Mouse (Mus musculus) lung, embryonic 15.5 days (tissue): ENCODE results near the gene Dop1b. TPM values are rescaled to one million over a fixed set of nuclear protein-coding genes. Genes with fewer than 3 reads are reported as not detected.
"Not testable (repeated sequence)": the region's sequence is repeated elsewhere in the genome, so short reads cannot be mapped to it uniquely, and the experiment has no call there.

Experiments
- ATAC-seq: fragments of 200-750 bp; cut with Nextera tagmentation; 2 replicates; pipeline ENCODE4 v1.8.0; 2017; ENCODE audit warnings: moderate number of reproducible peaks, borderline replicate concordance; ENCODE audit not compliant: low FRiP score, low TSS enrichment; ENCODE audit errors: extremely low read depth
- H3K27ac ChIP-seq: fragments of 300-500 bp; sonication (generic); 2 replicates; pipeline ENCODE4 v1.5.1; 2015; ENCODE audit warnings: moderate library complexity, mild to moderate bottlenecking, inconsistent platforms
- H3K27me3 ChIP-seq: fragments of 300-500 bp; sonication (generic); 2 replicates; pipeline ENCODE4 v1.6.1; 2015; ENCODE audit warnings: inconsistent platforms
- H3K36me3 ChIP-seq: fragments of 300-500 bp; sonication (generic); 2 replicates; pipeline ENCODE4 v1.6.1; 2015; ENCODE audit warnings: inconsistent platforms
- H3K4me1 ChIP-seq: fragments of 300-500 bp; sonication (generic); 2 replicates; pipeline ENCODE4 v1.6.1; 2015; ENCODE audit warnings: inconsistent platforms
- H3K4me2 ChIP-seq: fragments of 300-500 bp; sonication (generic); 2 replicates; pipeline ENCODE4 v1.6.1; 2015; ENCODE audit warnings: inconsistent platforms, mild to moderate bottlenecking, moderate library complexity
- H3K4me3 ChIP-seq: fragments of 300-500 bp; sonication (generic); 2 replicates; pipeline ENCODE4 v1.5.1; 2015; ENCODE audit warnings: mild to moderate bottlenecking, inconsistent platforms
- H3K9ac ChIP-seq: fragments of 300-500 bp; sonication (generic); 2 replicates; pipeline ENCODE4 v1.6.1; 2015; ENCODE audit warnings: inconsistent platforms
- H3K9me3 ChIP-seq: fragments of 300-500 bp; sonication (generic); 2 replicates; pipeline ENCODE4 v1.6.1; 2016; ENCODE audit warnings: inconsistent platforms
- WGBS: fragments of 180-500 bp; shearing (Covaris S2); methylation state at CpG from one replicate; pipeline ENCODE4 v1.1.7; 2015; 5-methylcytosine and 5-hydroxymethylcytosine counted together
- polyA plus RNA-seq: library from polyadenylated mRNA; unstranded; fragments of >200 nt; fragmentation: Nextera tagmentation; extraction: Ambion mirVana; gene quantifications from 2 replicates; pipeline ENCODE4 v1.2.1, GENCODE M21; 2015

Dop1b gene
- polyA plus RNA-seq = 14.2 and 16.7 TPM in 2 replicates

- Histone ChIP-seq H3K27me3 (peaks cover 7% of the 10 kb centered on the region; the same call in 1 of the 2 replicates), H3K27ac (peak within 1 kb of the TSS; percentile 38; the same call in 1 of the 2 replicates), H3K36me3 (no peaks in the 10 kb centered on the region), H3K4me1 (peaks cover 25% of the 10 kb centered on the region), H3K4me2 (peak within 1 kb of the TSS; percentile 97), H3K4me3 (peak within 1 kb of the TSS; percentile 79), H3K9ac (peak within 1 kb of the TSS; percentile 71), H3K9me3 (no peaks in the 10 kb centered on the region)
- whole genome bisulfite sequencing = under 1% methylated on average over 62 of the region's 77 CpGs
- ATAC-seq = peak; percentile 93
Measured at GRCm38 (mm10) chr16:93711411-93712188, at the start of gene Dop1b. Dop1b (plus strand) TSS chr16:93711904.

DNA sequence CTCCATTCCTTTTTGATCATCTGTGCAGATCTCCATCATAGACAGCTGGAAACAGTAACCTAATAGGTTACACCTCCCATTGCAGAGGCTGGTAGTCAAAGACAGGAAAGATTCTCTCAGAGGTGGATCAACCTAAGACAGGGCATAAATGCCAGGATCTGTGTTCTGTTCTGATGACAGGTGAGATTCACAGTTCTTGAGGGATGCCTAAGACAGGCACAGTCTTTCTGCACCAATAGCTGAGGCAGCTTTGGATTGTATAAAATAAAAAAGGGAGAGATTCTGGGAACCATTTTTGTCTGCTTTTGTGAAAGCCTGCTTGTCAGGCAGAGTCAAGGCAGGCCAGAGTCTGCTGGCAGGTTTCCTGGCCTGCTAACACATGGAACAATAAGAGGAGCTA is 43.7 kb upstream of the Dop1b start:
- no peak overlapping the region for H3K27ac ChIP-seq
- no peaks in the 10 kb centered on the region; the same call in 1 of the 2 replicates for H3K9me3 ChIP-seq
- no peaks in the 10 kb centered on the region for H3K4me1 ChIP-seq
- no peak for ATAC-seq
- no peak overlapping the region for H3K9ac ChIP-seq
- H3K4me3 ChIP-seq = no peak overlapping the region
- no peaks in the 10 kb centered on the region for H3K36me3 ChIP-seq
- no peaks in the 10 kb centered on the region for H3K27me3 ChIP-seq
- no peak overlapping the region for H3K4me2 ChIP-seq

- H3K36me3 ChIP-seq = no peaks in the 10 kb centered on the region
- no peaks in the 10 kb centered on the region for H3K4me1 ChIP-seq
- no peak for ATAC-seq
- H3K9ac ChIP-seq = no peak overlapping the region
- H3K4me3 ChIP-seq = no peak overlapping the region
- H3K9me3 ChIP-seq = no peaks in the 10 kb centered on the region; the same call in 1 of the 2 replicates
- H3K27me3 ChIP-seq = no peaks in the 10 kb centered on the region
- H3K4me2 ChIP-seq = no peak overlapping the region
- H3K27ac ChIP-seq = no peak overlapping the region
Measured at GRCm38 (mm10) chr16:93669521-93669920, 42.2 kb upstream of the Dop1b start.

- H3K36me3 ChIP-seq, H3K9me3 ChIP-seq, H3K4me3 ChIP-seq, ATAC-seq, H3K27ac ChIP-seq, H3K4me1 ChIP-seq, H3K4me2 ChIP-seq, H3K27me3 ChIP-seq, H3K9ac ChIP-seq: not testable (repeated sequence)
- WGBS = 35% methylated on average over 4 of the region's 4 CpGs
Measured at GRCm38 (mm10) chr16:93670466-93670865, 41.2 kb upstream of the Dop1b start.

GRCm38 (mm10) chr16:93671064-93671463 is 40.6 kb upstream of the Dop1b start:
- Histone ChIP-seq H3K9me3 (no peaks in the 10 kb centered on the region; the same call in 1 of the 2 replicates), H3K4me2 (no peak overlapping the region), H3K27ac (no peak overlapping the region), H3K4me1 (no peaks in the 10 kb centered on the region), H3K4me3 (no peak overlapping the region), H3K27me3 (no peaks in the 10 kb centered on the region), H3K9ac (no peak overlapping the region), H3K36me3 (no peaks in the 10 kb centered on the region)
- 92% methylated on average over 5 of the region's 5 CpGs for WGBS
- no peak for ATAC-seq

DNA sequence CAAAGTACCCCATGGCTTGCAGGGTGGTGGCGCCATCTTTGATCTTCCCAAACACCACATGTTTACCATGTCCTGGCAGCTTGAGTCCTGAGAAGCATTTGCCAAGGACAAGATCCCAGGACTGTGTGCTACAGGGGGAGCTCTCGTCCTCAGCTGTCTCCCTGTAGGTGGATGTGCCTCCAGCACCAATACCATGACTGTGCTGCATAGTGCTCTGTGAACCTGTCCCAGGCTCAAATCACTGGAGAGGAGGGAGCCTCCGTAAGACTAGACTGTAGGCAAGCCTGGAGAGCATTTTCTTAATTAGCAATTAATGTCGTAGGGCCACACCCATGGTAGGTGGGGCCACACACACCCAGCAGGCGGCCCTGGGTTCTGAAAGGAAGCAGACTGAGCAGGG is 35.3 kb upstream of the Dop1b start:
- 77% methylated on average over 5 of the region's 5 CpGs for WGBS
- H3K4me2 ChIP-seq = no peak overlapping the region
- peaks cover 7% of the 10 kb centered on the region; the same call in 1 of the 2 replicates for H3K27me3 ChIP-seq
- no peak overlapping the region for H3K27ac ChIP-seq
- H3K9me3 ChIP-seq = no peaks in the 10 kb centered on the region
- no peaks in the 10 kb centered on the region for H3K36me3 ChIP-seq
- no peak for ATAC-seq
- H3K4me3 ChIP-seq = no peak overlapping the region
- no peaks in the 10 kb centered on the region for H3K4me1 ChIP-seq
- no peak overlapping the region for H3K9ac ChIP-seq

GRCm38 (mm10) chr16:93678206-93678605 is 33.5 kb upstream of the Dop1b start:
- H3K36me3 ChIP-seq = no peaks in the 10 kb centered on the region
- no peak overlapping the region for H3K4me3 ChIP-seq
- H3K9me3 ChIP-seq = no peaks in the 10 kb centered on the region
- WGBS = 70% methylated on average over 4 of the region's 4 CpGs
- no peak for ATAC-seq
- peaks cover 23% of the 10 kb centered on the region for H3K27me3 ChIP-seq
- peaks cover 11% of the 10 kb centered on the region for H3K4me1 ChIP-seq
- no peak overlapping the region for H3K27ac ChIP-seq
- no peak overlapping the region for H3K9ac ChIP-seq
- no peak overlapping the region for H3K4me2 ChIP-seq

- 69% methylated on average over 9 of the region's 9 CpGs for WGBS
- Histone ChIP-seq H3K9ac (no peak overlapping the region), H3K27me3 (peaks cover 30% of the 10 kb centered on the region), H3K4me1 (peaks cover 19% of the 10 kb centered on the region), H3K36me3 (no peaks in the 10 kb centered on the region), H3K9me3 (no peaks in the 10 kb centered on the region), H3K4me2 (no peak overlapping the region), H3K27ac (no peak overlapping the region), H3K4me3 (no peak overlapping the region)
- ATAC-seq = no peak
Measured at GRCm38 (mm10) chr16:93679165-93679564, 32.5 kb upstream of the Dop1b start.

DNA sequence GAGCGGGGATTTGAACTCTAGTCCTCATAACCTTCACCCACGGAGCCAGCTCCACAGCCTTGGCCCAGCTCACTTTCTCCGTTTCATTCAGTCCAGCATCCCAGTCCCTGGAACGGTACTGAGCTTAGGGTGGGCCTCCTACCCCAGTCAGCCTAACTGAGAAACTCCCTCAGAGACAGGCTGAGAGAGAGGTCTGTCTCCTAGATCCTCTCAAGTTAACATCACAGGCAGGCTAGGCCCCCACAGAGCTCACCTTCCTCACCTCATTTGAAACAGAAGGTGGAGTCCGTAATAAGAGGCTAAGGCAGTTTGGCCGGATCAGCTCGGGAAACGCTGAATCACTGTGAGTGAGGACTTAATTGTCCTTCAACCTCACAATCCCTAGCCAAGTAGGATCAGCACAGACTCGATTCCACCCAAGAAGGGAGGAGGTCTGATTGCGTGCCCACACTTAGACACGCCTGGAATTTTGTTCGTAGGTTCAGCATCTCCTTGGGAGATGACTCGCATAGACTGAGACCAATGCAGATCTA is 29.5 kb upstream of the Dop1b start:
- H3K27ac ChIP-seq = no peak overlapping the region
- no peaks in the 10 kb centered on the region for H3K36me3 ChIP-seq
- WGBS = 24% methylated on average over 13 of the region's 13 CpGs
- H3K4me3 ChIP-seq = peak overlapping the region; percentile 55
- peaks cover 41% of the 10 kb centered on the region for H3K27me3 ChIP-seq
- peak overlapping the region; percentile 99 for H3K4me2 ChIP-seq
- no peaks in the 10 kb centered on the region for H3K9me3 ChIP-seq
- ATAC-seq = no peak
- H3K9ac ChIP-seq = no peak overlapping the region
- peaks cover 21% of the 10 kb centered on the region for H3K4me1 ChIP-seq

DNA sequence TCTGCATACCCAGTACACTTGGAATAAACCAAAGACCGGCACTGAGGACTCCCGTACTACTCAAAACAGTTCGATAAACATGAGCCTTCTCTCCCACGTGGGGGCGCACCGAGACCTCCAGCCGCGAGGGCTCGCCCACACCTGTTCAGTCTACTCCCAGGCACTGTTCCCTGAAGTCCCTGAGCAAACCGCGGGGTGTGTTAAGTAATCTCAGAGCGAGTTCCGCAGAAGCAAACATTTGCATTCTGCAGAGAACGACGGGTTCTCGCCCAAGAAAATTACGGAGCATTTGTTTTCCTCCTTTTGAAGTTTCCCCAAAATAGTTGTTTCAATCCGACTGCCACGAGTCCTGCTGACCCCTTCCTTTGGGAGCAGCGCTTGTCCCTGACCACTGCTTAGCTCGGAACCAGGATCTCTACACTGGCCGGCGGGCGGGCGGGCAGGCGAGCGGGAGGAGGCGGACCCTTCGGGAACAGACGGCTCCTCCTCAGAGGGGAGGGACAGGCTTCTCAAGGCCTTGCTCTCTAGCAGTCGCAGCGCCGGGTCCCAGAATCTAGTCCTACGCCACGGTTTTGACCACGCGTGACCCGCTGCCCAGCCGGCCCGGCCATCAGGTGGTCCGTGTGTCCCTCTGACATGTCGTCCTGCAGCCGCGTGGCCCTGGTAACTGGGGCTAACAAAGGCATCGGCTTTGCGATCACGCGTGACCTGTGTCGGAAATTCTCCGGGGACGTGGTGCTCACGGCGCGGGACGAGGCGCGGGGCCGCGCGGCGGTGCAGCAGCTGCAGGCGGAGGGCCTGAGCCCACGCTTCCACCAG is 28.8 kb upstream of the Dop1b start, which contains the start of gene Cbr3:
TSS of gene Cbr3 (plus strand) at position 527 of the 819 bp plus-strand sequence.
- peaks cover 41% of the 10 kb centered on the region for H3K27me3 ChIP-seq
- no peak within 1 kb of the TSS for H3K27ac ChIP-seq
- H3K4me1 ChIP-seq = peaks cover 21% of the 10 kb centered on the region
- peak within 1 kb of the TSS; percentile 56 for H3K9ac ChIP-seq
- peak within 1 kb of the TSS; percentile 55 for H3K4me3 ChIP-seq
- under 1% methylated on average over 63 of the region's 63 CpGs for WGBS
- no peaks in the 10 kb centered on the region for H3K9me3 ChIP-seq
- ATAC-seq = peak; percentile 88
- H3K36me3 ChIP-seq = no peaks in the 10 kb centered on the region
- peak within 1 kb of the TSS; percentile 99 for H3K4me2 ChIP-seq

GRCm38 (mm10) chr16:93683508-93684236 is 28.0 kb upstream of the Dop1b start:
- H3K27ac ChIP-seq = no peak overlapping the region

More at GRCm38 (mm10) chr16:93683508-93684236, 28.0 kb upstream of the Dop1b start:
- Histone ChIP-seq H3K4me2 (peak overlapping the region; percentile 99), H3K4me3 (peak overlapping the region; percentile 55), H3K9ac (peak overlapping the region; percentile 56), H3K4me1 (peaks cover 21% of the 10 kb centered on the region), H3K9me3 (no peaks in the 10 kb centered on the region), H3K36me3 (no peaks in the 10 kb centered on the region), H3K27me3 (peaks cover 41% of the 10 kb centered on the region)
- WGBS = under 1% methylated on average over 53 of the region's 53 CpGs
- ATAC-seq = peak; percentile 23
